Mouse (Mus musculus) cerebellum, adult 2 months (tissue): ENCODE results near the gene Olfr313. TPM values are rescaled to one million over a fixed set of nuclear protein-coding genes. Genes with fewer than 3 reads are reported as not detected.
"Not testable (repeated sequence)": the region's sequence is repeated elsewhere in the genome, so short reads cannot be mapped to it uniquely, and the experiment has no call there.

Source experiments
- DNase-seq, 2 experiments: peaks; one replicate each; pipeline ENCODE4 v3.0.0; 2021
- H3K27ac ChIP-seq: fragments of 200-500 bp; 2 replicates; pipeline ENCODE4 v1.5.1; 2012; ENCODE audit warnings: low read length, control low read depth, inconsistent platforms; ENCODE audit not compliant: insufficient read depth
- H3K27me3 ChIP-seq: fragments of 200-500 bp; 2 replicates; pipeline ENCODE4 v1.6.1; 2012; ENCODE audit warnings: inconsistent platforms, mild to moderate bottlenecking, low read length, moderate library complexity; ENCODE audit not compliant: control insufficient read depth, insufficient read depth
- H3K4me1 ChIP-seq: fragments of 200-500 bp; 2 replicates; pipeline ENCODE4 v1.6.1; 2011; ENCODE audit warnings: low read length; ENCODE audit not compliant: control insufficient read depth, insufficient read depth
- H3K4me3 ChIP-seq: fragments of 200-500 bp; replicated peaks from 2 replicates; pipeline ENCODE3; 2011; ENCODE audit warnings: mild to moderate bottlenecking, low read depth, low read length, control low read depth; ENCODE audit not compliant: insufficient read depth
- CTCF ChIP-seq: fragments of 200-500 bp; IDR thresholded peaks from 2 replicates; pipeline ENCODE4 v1.5.1; 2011; ENCODE audit warnings: low read depth, mild to moderate bottlenecking, control low read depth, low read length, moderate library complexity, borderline replicate concordance; ENCODE audit not compliant: insufficient read depth
- POLR2A ChIP-seq: fragments of 200-500 bp; IDR thresholded peaks from 2 replicates; pipeline ENCODE4 v1.6.1; 2011; ENCODE audit warnings: low read length, control low read depth, borderline replicate concordance; ENCODE audit not compliant: insufficient read depth
- WGBS: fragments of 180-500 bp; shearing (Covaris S2); methylation state at CpG from one replicate; pipeline ENCODE4 v1.1.7; 2018; 5-methylcytosine and 5-hydroxymethylcytosine counted together
- polyA plus RNA-seq: library from polyadenylated mRNA; depleted of rRNA; stranded (reverse); fragments of >200 nt; gene quantifications from 2 replicates; pipeline ENCODE4 v1.2.3, GENCODE M21; 2012; rRNA removed

The Olfr313 gene
- polyA plus RNA-seq = not detected in 2 replicates

DNA sequence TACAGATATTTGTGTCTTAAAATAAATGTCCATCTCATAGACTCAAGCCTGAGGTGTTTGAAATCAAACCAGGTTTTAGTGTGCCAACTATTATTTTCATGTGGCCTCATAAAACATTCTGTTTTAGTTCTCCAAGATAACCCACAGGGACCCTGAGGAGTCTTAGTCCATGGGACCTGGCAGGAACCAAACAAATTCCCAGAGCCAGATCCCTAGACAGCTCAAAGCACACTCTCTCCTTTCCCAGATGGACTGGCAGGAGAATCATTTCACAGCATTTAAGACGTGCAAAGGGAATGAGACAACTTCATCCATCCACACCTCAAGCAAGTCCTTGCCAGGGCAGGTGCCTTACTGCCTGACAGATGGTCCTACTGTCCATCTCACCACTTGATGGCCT, at the start of gene Olfr313:
Gene Olfr313 (plus strand): TSS at position 301 of the 400 bp plus-strand sequence.
- H3K4me1 ChIP-seq, DNase-seq, H3K27me3 ChIP-seq, H3K27ac ChIP-seq, H3K4me3 ChIP-seq: not testable (repeated sequence)
- 30% methylated on average over 1 of the region's 1 CpGs for WGBS

DNA sequence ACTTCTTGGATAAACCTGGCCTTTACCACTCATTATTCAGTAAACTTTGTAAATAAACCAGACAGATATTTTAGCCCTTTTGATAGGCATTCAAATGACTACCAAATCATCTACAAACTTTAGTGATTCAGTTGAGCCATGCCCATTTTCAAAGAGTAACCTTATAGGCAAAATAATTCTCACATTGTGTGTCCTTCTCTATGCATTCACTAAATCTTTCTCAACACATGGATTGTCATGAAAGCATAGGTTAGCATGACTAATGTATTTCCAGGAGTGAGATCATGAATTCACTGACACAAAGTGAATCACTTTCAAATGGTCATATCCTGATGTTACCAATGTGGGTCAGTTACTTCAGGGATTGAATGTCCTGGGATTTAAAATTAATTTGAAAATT, 41.9 kb upstream of the Olfr313 start, which contains the start of gene Olfr315:
Gene Olfr315 (plus strand): TSS at position 301 of the 400 bp plus-strand sequence.
- no peak within 1 kb of the TSS for H3K27ac ChIP-seq

DNA sequence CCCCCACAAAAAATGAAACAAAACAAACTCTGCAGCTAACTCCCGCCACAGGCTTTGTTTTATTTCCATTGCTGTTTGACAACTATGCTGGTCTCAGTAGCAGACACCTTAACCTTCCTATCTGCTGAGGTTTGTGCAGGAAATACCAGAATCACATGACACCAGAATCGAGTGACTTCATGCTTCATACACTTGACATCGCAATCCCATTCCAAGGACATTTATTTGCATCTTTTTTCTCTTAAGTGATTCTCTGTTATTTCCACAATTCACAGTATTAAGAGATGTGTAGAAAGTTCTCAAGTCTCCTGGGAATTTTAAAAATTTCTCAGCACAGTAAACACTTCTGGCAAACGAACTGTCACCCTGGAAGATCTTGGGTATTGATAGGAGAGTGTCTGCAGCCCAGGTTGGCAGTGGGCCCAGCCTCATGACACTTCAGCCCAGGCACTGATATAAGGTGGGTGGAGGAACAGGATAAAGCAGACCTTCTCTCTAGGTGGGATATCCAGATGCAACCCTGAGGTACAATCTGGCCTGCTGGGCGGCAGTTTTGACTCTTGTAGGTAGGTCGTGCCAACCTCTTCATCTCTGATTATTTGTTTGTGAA, 32.2 kb upstream of the Olfr313 start, which contains the start of gene Olfr314:
Gene Olfr314 (plus strand): TSS at position 473 of the 610 bp plus-strand sequence.
- 69% methylated on average over 6 of the region's 6 CpGs for WGBS

More for the DNA sequence above, 41.9 kb upstream of the Olfr313 start, which contains the start of gene Olfr315:
- TF ChIP-seq CTCF = no peak
- no peak for TF ChIP-seq POLR2A
- no peak within 1 kb of the TSS for H3K4me3 ChIP-seq
- no peak for DNase-seq
- H3K27me3 ChIP-seq = no peaks in the 10 kb centered on the region
- no peaks in the 10 kb centered on the region for H3K4me1 ChIP-seq

DNA sequence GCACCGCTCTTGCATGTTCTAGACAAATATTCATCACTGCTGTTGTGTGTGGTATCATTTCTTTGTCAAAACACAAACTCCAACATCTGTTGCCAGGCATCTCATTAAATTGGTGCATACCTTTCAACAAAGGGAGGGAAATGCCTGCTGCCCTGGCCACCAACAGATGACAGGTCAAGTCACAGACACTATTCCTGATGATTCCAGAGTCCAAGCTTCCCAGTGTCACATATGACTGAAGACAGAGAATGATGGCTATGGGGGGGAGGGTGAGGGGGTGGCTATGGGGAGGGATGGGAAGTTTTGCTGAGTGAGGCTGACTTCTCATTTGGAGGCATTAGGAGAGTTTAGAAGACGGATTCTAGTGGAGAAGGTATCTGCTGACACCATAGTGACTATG, 30.6 kb upstream of the Olfr313 start:
- H3K27ac ChIP-seq = no peak overlapping the region
- H3K27me3 ChIP-seq = no peaks in the 10 kb centered on the region
- H3K4me3 ChIP-seq = no peak overlapping the region
- DNase-seq = no peak
- 79% methylated on average over 2 of the region's 2 CpGs for WGBS
- no peaks in the 10 kb centered on the region for H3K4me1 ChIP-seq
- TF ChIP-seq CTCF = no peak
- TF ChIP-seq POLR2A = no peak

More for the DNA sequence above, 32.2 kb upstream of the Olfr313 start, which contains the start of gene Olfr314:
- DNase-seq = no peak
- TF ChIP-seq POLR2A (no peak), CTCF (no peak)
- Histone ChIP-seq H3K4me1 (no peaks in the 10 kb centered on the region), H3K4me3 (no peak within 1 kb of the TSS), H3K27ac (no peak within 1 kb of the TSS), H3K27me3 (no peaks in the 10 kb centered on the region)

DNA sequence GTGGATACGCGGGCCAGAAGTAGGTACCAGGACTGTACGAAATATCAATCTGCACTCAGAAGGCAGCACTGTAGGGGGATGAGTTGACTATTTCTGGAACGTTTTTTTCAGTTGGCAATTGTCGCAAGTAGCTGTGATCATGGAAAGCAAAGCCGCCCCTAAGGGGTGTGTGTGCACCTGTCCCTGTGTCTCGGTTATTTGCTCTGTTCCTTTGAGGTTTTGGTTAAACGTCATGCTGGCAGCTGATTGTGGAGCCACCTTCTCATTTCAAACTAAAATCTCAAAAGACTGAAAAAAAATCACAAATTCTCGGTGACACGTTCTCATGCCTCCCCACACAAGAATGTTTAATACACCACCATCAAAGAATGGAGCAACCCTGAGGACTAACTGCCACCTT, 27.1 kb upstream of the Olfr313 start:
- H3K4me3 ChIP-seq = no peak overlapping the region
- no peaks in the 10 kb centered on the region for H3K27me3 ChIP-seq
- no peak for DNase-seq
- 77% methylated on average over 10 of the region's 10 CpGs for WGBS
- H3K27ac ChIP-seq = no peak overlapping the region
- no peaks in the 10 kb centered on the region for H3K4me1 ChIP-seq
- TF ChIP-seq POLR2A = no peak

DNA sequence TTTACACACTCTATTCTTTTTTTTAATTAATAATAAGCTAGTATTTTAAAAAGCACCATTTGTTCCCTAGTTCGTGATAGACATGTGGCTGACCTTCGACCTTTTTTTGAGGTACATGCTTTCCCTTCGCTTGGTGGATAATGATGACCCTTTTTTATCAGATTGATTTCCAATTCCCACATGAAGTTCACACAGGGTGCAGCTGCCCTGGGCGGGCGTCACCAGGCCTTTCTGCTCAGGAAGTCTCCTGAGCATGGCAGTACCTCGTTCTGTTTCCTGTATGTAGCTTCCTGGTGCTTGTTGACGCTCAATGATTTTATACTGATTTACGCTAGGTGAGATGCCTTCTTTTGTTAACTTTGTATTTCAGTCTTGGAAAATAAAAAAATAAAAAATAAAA, 26.5 kb upstream of the Olfr313 start:
- Histone ChIP-seq H3K27ac (no peak overlapping the region), H3K4me1 (no peaks in the 10 kb centered on the region), H3K27me3 (no peaks in the 10 kb centered on the region), H3K4me3 (no peak overlapping the region)
- 91% methylated on average over 8 of the region's 8 CpGs for WGBS
- TF ChIP-seq POLR2A (no peak), CTCF (no peak)
- no peak for DNase-seq

DNA sequence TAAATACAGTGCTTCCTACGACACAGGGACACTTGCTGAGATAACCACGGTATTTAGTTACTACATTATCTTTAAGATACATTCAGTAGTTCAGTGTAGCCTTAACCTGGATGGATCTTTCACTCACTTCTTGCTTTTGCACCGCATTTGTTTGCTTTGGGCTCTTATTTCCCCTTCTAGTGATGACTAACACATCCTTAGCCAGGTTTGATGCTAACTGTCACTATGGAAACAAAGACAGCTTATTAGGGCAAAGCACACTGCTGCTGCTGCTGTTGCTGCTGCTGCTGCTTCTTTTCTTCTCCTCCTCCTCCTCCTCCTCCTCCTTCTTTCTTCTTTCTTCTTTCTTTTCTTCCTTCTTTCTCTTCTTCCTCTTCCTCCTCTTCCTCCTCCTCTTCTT, 25.3 kb upstream of the Olfr313 start:
- H3K4me1 ChIP-seq = no peaks in the 10 kb centered on the region
- H3K27ac ChIP-seq = no peak overlapping the region
- H3K4me3 ChIP-seq = no peak overlapping the region
- no peak for TF ChIP-seq CTCF
- TF ChIP-seq POLR2A = no peak
- WGBS = 25% methylated on average over 3 of the region's 3 CpGs
- H3K27me3 ChIP-seq = no peaks in the 10 kb centered on the region
- DNase-seq = no peak

DNA sequence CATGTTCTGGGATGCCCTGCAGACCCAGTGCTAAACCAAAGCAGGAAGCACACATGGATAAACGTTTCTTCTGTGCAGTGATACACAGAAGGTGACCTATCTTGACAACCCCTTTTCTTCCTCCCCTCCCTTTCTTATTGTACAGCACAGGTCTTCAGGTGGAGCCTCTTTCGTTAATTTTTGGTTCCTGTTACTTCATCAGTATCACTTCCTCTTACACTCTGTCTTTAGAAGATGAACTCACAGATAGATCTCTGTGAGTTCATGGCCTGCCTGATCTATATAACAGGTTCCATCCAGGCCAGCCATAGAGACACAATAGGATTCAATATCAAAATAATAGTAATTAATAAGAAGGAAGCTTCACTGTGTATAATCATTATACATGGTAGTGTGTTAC, 24.7 kb upstream of the Olfr313 start:
- TF ChIP-seq POLR2A = no peak
- TF ChIP-seq CTCF = no peak
- H3K4me1 ChIP-seq = no peaks in the 10 kb centered on the region
- 67% methylated on average over 2 of the region's 2 CpGs for WGBS
- no peak overlapping the region for H3K27ac ChIP-seq
- H3K27me3 ChIP-seq = no peaks in the 10 kb centered on the region
- no peak for DNase-seq
- H3K4me3 ChIP-seq = no peak overlapping the region
